Mouse (Mus musculus) spleen, postnatal 36 days (tissue): Measurements from ENCODE around the gene Tmem145.
"Not testable (repeated sequence)": the region's sequence is repeated elsewhere in the genome, so short reads cannot be mapped to it uniquely, and the experiment has no call there.

Experiments
- DNase-seq, 2 experiments: peaks; one replicate each; pipeline ENCODE4 v3.0.0; 2022; ENCODE audit warnings: low spot score in 2 of 2, mixed read lengths in 1 of 2

Tmem145 gene

GRCm38 (mm10) chr7:25305956-25306613 lies at the start of gene Tmem145:
TSS of gene Tmem145 (plus strand) at chr7:25306106.
- no peak for DNase-seq

- no peak for DNase-seq
Observed at GRCm38 (mm10) chr7:25261896-25262295, 44.0 kb upstream of the Tmem145 start.

DNA sequence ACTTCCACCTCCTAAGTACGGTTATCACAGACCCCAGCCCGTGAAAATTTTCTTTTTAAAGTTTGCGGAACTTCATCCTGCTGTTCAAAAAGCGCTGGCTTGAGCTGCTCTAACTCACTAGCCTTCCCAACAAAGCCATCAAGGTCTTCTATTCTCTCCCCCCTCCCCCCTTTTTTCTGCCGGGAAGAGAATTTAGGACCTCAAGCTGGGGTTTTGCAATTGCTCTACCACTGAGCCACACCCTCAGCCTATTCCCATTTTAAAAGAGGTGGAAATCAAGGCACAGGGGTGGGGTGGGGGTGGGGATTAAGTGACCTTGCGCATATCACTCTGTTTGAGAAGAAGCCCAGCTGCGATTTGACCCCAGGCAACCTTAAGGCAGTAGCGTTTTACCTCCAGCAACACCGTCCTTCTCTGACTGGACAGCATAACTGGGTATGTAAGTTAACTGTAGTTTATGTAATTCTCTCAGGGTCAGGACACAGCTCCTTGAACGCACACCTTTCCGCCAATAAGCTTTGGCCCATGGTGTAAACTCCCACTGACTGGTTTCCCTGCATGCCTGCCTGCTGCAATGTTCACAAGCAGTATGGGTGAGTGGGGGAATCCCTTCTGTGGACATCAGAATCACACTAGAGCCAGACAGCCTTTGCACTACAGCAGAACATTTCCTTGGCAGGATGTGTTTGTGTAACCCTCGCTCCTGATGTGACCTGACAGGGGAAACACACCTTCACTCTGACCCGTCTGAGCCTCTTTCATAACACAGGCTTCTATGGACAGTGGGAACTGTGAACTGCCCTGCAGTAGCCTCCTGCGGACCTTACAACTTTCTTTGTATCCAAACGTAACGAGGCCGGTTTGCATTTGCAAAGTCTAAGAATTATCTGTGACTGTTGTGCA lies 41.7 kb upstream of the Tmem145 start:
- DNase-seq: no peak

DNA sequence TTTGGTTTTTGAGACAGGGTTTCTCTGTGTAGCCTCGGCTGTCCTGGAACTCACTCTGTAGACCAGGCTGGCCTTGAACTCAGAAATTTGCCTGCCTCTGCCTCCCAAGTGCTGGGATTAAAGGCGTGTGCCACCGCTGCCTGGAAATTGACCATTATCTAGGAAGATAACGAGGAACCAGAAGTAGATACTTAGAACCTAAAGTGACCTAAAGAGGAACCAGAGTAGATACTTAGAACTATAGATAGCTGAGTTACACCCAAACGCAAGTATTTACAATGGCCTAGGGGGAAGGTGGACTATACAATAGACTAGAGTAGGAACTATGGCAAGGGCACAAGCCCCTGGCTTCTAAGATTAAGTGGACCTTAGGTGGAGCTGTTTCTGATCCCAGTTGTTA lies 40.2 kb upstream of the Tmem145 start:
- not testable (repeated sequence) for DNase-seq

- DNase-seq: peak in 1 of 2 experiments; percentile 14
Observed at GRCm38 (mm10) chr7:25266180-25266962, 39.5 kb upstream of the Tmem145 start.

- peak; percentile 99 to 100 for DNase-seq
Observed at GRCm38 (mm10) chr7:25267301-25267750, 38.6 kb upstream of the Tmem145 start, which contains the start of gene Cic. TSS of gene Cic (plus strand) at chr7:25267704.

DNA sequence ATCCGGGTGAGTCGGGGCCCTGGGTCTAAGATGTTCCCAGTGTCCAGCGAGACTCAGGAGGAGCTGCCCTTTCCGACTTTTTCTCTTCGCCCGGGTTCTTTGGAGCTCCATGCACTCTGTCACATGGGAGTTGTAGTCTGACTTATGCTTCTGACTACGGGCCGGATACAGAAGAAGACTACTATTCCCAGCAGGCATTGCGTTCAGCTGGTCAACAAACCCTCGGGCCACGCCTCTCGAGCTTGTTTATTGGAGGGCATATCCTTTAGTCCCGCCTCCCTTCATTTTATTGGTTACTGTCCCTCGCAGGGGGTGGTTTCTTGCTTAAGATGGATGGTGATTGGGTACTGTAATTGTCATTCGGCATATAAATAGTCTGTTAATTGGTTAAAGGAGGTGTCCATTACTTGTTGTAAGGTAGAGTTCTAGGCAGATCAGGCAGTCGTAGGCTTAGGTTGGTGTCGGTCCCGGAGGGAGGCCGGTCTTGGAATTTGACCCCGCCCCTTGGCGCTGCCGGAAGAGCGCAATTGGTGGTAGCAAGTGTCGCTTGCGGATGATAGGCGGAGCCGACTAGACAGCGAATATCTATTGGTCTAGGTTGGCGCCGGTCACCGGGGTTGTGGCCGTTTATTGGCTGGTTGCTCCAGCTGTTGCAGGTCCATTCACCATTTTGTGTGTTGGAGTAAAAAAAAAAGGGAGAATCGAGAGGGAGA lies 38.0 kb upstream of the Tmem145 start:
- peak; percentile 100 for DNase-seq

DNA sequence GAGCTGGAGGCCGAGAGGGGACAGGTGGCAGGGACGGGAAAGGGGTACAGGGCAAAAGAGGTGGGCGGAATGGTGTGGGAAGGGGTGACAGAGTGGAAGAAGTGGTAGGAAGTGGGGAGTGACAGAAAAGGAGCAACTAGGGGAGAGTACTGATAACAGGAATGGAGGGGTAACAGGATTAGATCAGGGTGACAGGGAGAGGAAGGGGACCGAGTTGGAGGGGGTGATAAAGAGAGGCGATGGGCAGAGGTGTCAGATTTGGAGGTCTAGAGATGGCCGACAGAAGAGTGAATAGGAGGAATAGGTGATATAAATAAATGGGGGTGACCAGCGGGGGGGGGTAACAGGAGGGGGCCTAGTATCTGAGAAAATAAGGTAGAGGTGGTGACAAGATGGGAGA lies 37.3 kb upstream of the Tmem145 start:
- DNase-seq: no peak

DNA sequence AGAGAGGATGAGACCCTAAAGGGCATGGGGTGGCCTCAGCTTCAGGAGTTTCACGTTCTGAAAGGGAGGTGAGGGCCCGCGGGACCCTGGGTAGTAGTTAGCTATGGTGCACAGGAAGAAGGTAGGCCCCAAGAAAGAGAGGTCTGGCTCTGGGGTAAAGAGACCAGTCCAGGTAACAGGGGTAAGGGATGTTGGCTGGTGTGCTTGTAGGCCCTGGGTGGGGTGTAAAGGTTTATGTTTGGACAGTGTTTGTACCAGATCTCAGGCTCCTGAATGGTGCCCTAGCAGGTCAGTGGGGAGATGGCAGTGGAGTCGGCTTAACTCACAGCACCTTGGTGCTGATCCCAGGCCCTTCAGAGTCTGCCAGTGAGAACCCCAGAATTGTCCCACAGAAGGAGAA lies 36.9 kb upstream of the Tmem145 start:
- peak in 1 of 2 experiments; percentile 21 for DNase-seq

GRCm38 (mm10) chr7:25269545-25270271 lies 36.2 kb upstream of the Tmem145 start:
- peak in 1 of 2 experiments; percentile 54 for DNase-seq

- peak in 1 of 2 experiments; percentile 7 for DNase-seq
Observed at GRCm38 (mm10) chr7:25270652-25271633, 35.0 kb upstream of the Tmem145 start.

- no peak for DNase-seq
Observed at GRCm38 (mm10) chr7:25271651-25272444, 34.1 kb upstream of the Tmem145 start.

- no peak for DNase-seq
Observed at GRCm38 (mm10) chr7:25272445-25273258, 33.3 kb upstream of the Tmem145 start.

GRCm38 (mm10) chr7:25273259-25274241 lies 32.4 kb upstream of the Tmem145 start:
- DNase-seq: peak in 1 of 2 experiments; percentile 28

GRCm38 (mm10) chr7:25274571-25274970 lies 31.3 kb upstream of the Tmem145 start:
- DNase-seq: peak in 1 of 2 experiments; percentile 38

- no peak for DNase-seq
Observed at GRCm38 (mm10) chr7:25274996-25275395, 30.9 kb upstream of the Tmem145 start.
